Mouse (Mus musculus): ENCODE results near the gene Scai.

DNA sequence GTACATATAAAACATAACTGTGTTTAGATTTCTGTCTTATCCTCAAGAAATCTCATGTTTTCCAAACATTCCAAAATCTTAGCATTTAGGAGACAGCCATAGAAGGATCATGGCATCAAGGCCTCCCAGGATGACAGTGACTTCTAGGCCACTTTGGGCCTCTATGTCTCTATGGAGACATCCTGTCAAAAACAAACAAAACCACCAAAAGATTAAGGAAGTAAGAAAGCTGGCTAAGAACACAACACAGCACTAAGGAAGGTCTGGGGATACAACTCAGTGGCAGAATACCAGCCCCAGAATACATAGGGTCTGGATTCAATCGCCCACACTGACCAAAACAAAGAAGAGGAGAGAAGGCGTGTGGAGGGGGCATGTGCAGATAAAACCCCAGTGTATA is 12.8 kb upstream of the Scai start:
- TF ChIP-seq CTCF (IDR thresholded peaks at IDR 0.05; ENCODE audit: insufficient read depth, low read length) (no peak), POLR2A (IDR thresholded peaks at IDR 0.05; ENCODE audit: borderline replicate concordance, extremely low read depth, low read depth, low read length) (no peak)
